Mouse (Mus musculus) kidney, adult 2 months (tissue): Measurements from ENCODE around the gene Dab2. TPM values are rescaled to one million over a fixed set of nuclear protein-coding genes. Genes with fewer than 3 reads are reported as not detected.

Experiments
- DNase-seq: peaks from one replicate; pipeline ENCODE4 v3.0.0; 2021
- H3K27ac ChIP-seq: fragments of 200-500 bp; 2 replicates; pipeline ENCODE4 v1.5.1; 2012; ENCODE audit warnings: low read depth, low read length, control low read depth, inconsistent platforms; ENCODE audit not compliant: insufficient read depth
- H3K27me3 ChIP-seq: fragments of 200-500 bp; replicated peaks from 2 replicates; pipeline ENCODE4 v1.6.1; 2012; ENCODE audit warnings: mild to moderate bottlenecking, moderate library complexity, low read length, inconsistent platforms; ENCODE audit not compliant: control insufficient read depth, insufficient read depth
- H3K36me3 ChIP-seq: fragments of 200-500 bp; 2 replicates; pipeline ENCODE4 v1.6.1; 2012; ENCODE audit warnings: mild to moderate bottlenecking, moderate library complexity, low read length, inconsistent platforms; ENCODE audit not compliant: control insufficient read depth, insufficient read depth
- H3K4me1 ChIP-seq: fragments of 200-500 bp; 2 replicates; pipeline ENCODE4 v1.6.1; 2011; ENCODE audit warnings: low read length; ENCODE audit not compliant: control insufficient read depth, insufficient read depth
- H3K4me3 ChIP-seq: fragments of 200-500 bp; 2 replicates; pipeline ENCODE4 v1.5.1; 2011; ENCODE audit warnings: mild to moderate bottlenecking, low read depth, low read length, control low read depth; ENCODE audit not compliant: insufficient read depth
- CTCF ChIP-seq: fragments of 200-500 bp; conservative IDR thresholded peaks from 2 replicates; pipeline ENCODE4 v1.5.1; 2011; ENCODE audit warnings: low read depth, mild to moderate bottlenecking, control low read depth, low read length, moderate library complexity, mixed read lengths; ENCODE audit not compliant: insufficient read depth, insufficient read length
- POLR2A ChIP-seq: fragments of 200-500 bp; IDR thresholded peaks from one replicate; pipeline ENCODE4 v1.6.1; 2011; ENCODE audit warnings: low read depth, low read length, control low read depth
- WGBS: fragments of 180-500 bp; shearing (Covaris S2); methylation state at CpG from one replicate; pipeline ENCODE4 v1.1.7; 2018; 5-methylcytosine and 5-hydroxymethylcytosine counted together
- polyA plus RNA-seq: library from polyadenylated mRNA; depleted of rRNA; stranded (reverse); fragments of >200 nt; gene quantifications from 2 replicates; pipeline ENCODE4 v1.2.3, GENCODE M21; 2012

Gene Dab2
- polyA plus RNA-seq, 1 experiment: 281 TPM

DNA sequence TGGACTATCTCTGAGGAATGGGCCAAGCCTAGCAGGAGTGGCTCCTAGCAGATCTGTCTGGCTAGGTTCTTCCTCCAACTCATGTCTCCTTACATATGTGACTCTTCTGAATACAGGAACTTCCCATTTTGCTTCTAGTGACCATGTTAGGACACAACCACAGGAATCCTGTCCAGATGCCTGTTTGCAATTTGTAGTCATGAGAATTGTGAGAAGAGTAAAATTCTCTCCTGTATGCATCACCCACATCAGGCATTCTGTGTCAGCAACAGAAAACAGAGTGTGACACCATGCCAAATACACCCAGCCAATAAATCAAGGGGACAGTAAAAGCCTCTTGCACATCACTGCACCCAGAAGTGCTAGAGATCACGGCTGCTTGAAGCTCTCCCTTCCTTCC lies 146.6 kb downstream of the Dab2 start:
- no peak overlapping the region for H3K27ac ChIP-seq
- no peaks in the 10 kb centered on the region for H3K27me3 ChIP-seq
- TF ChIP-seq POLR2A (no peak), CTCF (no peak)
- H3K4me3 ChIP-seq: no peak overlapping the region
- H3K36me3 ChIP-seq: no peaks in the 10 kb centered on the region
- 0 out of 2 replicates have a peak, but pooled peaks cover 4% of the 10 kb centered on the region for H3K4me1 ChIP-seq
- 69% methylated on average over 1 of the region's 1 CpGs for WGBS
- no peak for DNase-seq

DNA sequence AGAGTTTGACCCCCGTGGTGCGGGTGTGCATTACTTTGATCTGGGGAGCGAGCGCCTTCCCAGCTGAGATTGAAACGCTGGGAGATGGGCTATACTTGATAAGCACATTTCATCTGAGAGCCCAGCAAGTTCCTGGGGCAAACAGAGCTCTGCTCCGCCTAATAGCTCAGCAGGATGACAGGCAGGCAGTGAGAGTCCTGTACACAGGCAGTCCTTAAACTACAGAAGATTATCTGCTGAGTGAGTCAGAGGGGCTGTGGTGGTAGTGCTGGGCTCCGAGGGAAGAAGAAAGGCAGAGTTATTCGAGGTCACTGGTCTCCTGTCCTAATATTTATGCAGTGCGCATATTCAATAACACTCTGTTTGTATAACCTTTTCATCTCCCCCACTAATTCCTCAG lies 149.3 kb downstream of the Dab2 start:
- H3K4me3 ChIP-seq: no peak overlapping the region
- TF ChIP-seq CTCF: no peak
- no peak for TF ChIP-seq POLR2A
- H3K4me1 ChIP-seq: 0 out of 2 replicates have a peak, but pooled peaks cover 2% of the 10 kb centered on the region
- DNase-seq: no peak
- no peaks in the 10 kb centered on the region for H3K27me3 ChIP-seq
- H3K36me3 ChIP-seq: no peaks in the 10 kb centered on the region
- H3K27ac ChIP-seq: no peak overlapping the region
- WGBS: 39% methylated on average over 9 of the region's 9 CpGs

DNA sequence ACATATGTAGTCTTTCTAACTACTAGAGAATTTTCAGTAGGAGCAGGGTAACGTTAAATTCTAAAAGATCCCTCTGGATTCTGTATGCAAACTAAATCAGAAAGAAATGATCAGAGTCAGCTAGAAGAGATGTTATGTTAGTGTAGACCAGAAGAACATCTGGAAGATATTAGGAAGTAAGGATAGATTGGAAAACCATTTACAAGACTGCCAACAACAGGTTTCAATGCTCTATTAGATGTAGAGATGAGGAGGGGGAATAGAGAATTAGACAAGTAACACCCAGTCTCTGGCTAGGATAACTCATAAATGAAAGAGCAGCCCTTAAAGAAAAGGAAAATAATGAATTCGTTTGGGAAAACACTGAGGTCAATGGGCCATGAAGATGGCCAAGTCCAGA lies 154.9 kb downstream of the Dab2 start:
- Histone ChIP-seq H3K27me3 (no peaks in the 10 kb centered on the region), H3K36me3 (no peaks in the 10 kb centered on the region), H3K4me3 (no peak overlapping the region), H3K4me1 (no peaks in the 10 kb centered on the region), H3K27ac (no peak overlapping the region)
- 54% methylated on average over 2 of the region's 2 CpGs for WGBS
- no peak for TF ChIP-seq CTCF
- no peak for TF ChIP-seq POLR2A
- DNase-seq: no peak

DNA sequence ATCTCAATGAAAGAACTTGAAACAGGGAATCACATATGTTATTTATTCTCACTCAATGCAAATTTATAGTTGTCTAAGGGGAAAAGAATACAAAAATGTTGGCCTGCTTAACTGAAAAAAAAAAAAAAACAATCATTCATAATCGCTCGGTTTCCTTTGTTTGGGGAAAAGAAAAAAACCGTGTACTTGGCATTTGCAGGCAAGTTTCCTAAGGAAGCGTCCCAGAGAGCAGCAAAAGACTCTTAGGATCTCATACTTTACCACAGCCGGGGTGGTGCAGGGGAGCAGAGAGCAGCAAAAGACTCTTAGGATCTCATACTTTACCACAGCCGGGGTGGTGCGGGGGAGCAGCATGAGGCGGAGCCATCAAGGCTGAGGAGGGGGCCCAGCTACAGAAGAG lies 161.8 kb downstream of the Dab2 start:
- WGBS: 65% methylated on average over 8 of the region's 8 CpGs
- Histone ChIP-seq H3K4me1 (no peaks in the 10 kb centered on the region), H3K36me3 (no peaks in the 10 kb centered on the region), H3K27ac (no peak overlapping the region), H3K4me3 (no peak overlapping the region), H3K27me3 (no peaks in the 10 kb centered on the region)
- TF ChIP-seq CTCF (no peak), POLR2A (no peak)
- peak; percentile 51 for DNase-seq

DNA sequence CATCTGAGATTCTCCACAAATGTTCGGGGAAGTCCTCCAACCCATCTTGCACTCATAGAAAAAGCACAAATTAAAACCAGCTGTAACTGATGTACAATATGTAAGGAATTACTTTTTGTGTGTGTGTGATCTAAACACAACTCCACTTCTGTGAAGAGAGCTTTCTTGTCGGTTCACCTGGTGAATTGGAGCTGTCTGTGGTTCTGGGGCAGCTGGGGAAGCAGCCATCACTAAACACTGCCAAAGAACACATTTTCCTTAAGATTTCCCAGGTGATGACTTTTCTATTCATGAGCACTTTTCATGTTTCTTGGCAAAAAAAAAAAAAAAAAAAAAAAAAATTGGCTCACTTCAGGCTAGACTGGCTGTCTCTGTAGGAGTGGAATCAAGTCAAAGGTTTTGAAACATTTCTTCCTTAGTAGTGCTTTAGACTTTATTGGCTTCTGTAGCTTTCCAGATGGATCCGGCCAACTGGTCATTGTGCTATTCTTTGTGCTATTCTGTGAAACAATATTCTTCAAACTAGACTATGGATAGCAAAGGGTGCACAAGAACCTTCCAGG lies 163.9 kb downstream of the Dab2 start:
- Histone ChIP-seq H3K36me3 (no peaks in the 10 kb centered on the region), H3K27me3 (no peaks in the 10 kb centered on the region), H3K4me1 (no peaks in the 10 kb centered on the region), H3K27ac (no peak overlapping the region), H3K4me3 (no peak overlapping the region)
- WGBS: 83% methylated on average over 3 of the region's 3 CpGs
- no peak for TF ChIP-seq POLR2A
- TF ChIP-seq CTCF: no peak
- peak; percentile 27 for DNase-seq

DNA sequence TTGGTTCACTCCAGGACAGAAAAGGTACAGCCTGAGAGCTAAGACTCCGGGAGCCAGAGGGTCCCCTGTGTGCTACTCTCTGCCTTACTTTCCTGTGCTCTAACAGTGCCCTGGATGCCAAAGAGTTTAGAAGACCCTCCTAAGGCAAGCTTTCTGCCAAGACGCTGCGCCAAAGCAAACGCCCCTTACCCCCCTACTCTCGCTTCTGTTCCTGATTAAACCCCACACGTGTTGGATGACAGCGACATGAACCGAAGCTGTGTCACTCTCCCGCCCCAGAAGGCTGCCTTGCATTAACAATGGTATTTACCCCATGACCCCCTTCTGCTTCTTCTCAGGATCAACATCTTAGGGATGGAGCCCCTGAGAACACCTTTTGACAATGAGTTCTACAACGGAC lies 167.4 kb downstream of the Dab2 start:
- no peaks in the 10 kb centered on the region for H3K4me1 ChIP-seq
- no peak for DNase-seq
- WGBS: 86% methylated on average over 10 of the region's 10 CpGs
- no peak overlapping the region for H3K4me3 ChIP-seq
- H3K36me3 ChIP-seq: no peaks in the 10 kb centered on the region
- TF ChIP-seq CTCF: no peak
- no peak for TF ChIP-seq POLR2A
- H3K27ac ChIP-seq: no peak overlapping the region
- H3K27me3 ChIP-seq: no peaks in the 10 kb centered on the region

DNA sequence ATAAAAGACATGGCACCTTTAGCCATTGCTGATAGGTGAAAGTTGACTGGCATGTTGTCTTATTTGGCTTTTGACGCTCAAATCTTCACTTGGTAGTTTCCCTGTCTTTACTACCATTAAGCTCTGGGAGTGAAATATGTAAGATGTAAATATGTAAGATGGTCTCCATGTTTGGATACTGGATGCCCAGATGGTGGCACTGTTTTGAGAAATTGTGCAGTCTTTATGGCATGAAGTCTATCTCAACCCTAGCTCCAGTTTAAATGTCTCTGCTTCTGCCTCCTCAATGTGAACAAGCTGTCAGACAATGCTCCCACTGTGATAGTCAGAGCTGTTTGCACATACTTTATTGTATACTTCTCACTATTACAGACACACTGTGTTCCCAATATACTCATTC lies 169.3 kb downstream of the Dab2 start:
- no peaks in the 10 kb centered on the region for H3K27me3 ChIP-seq
- no peak for DNase-seq
- H3K4me3 ChIP-seq: no peak overlapping the region
- H3K4me1 ChIP-seq: no peaks in the 10 kb centered on the region
- no peak overlapping the region for H3K27ac ChIP-seq
- H3K36me3 ChIP-seq: no peaks in the 10 kb centered on the region
- TF ChIP-seq CTCF (no peak), POLR2A (no peak)
- 95% methylated on average over 1 of the region's 1 CpGs for WGBS

DNA sequence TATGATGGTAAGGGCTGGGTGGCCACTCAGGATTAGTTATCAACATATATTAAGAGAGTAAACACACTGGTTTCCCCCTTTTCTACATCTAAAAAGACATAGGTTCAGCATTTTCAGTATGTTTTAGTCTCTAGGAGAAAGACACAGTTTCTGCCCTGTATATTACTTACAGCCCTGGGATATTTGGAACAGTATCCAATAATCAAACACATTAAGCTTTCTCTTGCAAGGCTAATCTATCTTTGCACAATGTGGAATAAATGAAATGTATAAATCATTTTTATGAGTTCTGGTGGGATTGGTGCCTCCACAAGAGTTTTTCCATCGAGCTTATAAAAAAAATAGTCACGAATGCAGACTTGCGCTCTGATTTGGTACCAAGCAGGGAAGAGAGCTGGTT lies 169.8 kb downstream of the Dab2 start:
- Histone ChIP-seq H3K27ac (no peak overlapping the region), H3K36me3 (no peaks in the 10 kb centered on the region), H3K27me3 (no peaks in the 10 kb centered on the region), H3K4me1 (no peaks in the 10 kb centered on the region), H3K4me3 (no peak overlapping the region)
- no peak for TF ChIP-seq POLR2A
- TF ChIP-seq CTCF: no peak
- WGBS: 68% methylated on average over 3 of the region's 3 CpGs
- DNase-seq: no peak
